Mouse (Mus musculus): ENCODE data around the gene Gm5294. TPM values are rescaled to one million over a fixed set of nuclear protein-coding genes. Genes with fewer than 3 reads are reported as not detected.

The Gm5294 gene
- polyA plus RNA-seq, 1 experiment, result not detected

- Histone ChIP-seq H3K36me3 (ENCODE audit: control insufficient read depth, insufficient read depth) (no peaks in the 10 kb centered on the region), H3K4me3 (no peak overlapping the region), H3K79me2 (ENCODE audit: control insufficient read depth, insufficient read depth) (no peaks in the 10 kb centered on the region), H3ac (ENCODE audit: control insufficient read depth, insufficient read length) (no peak overlapping the region), H3K27me3 (ENCODE audit: control insufficient read depth, insufficient read depth, insufficient read length) (no peaks in the 10 kb centered on the region), H3K4me2 (ENCODE audit: low read depth) (no peak overlapping the region)
- TF ChIP-seq SRF (IDR thresholded peaks at IDR 0.05; ENCODE audit: control insufficient read depth, insufficient read length, low read depth) (no peak), TCF12 (IDR thresholded peaks at IDR 0.05; ENCODE audit: insufficient read depth, poor library complexity, severe bottlenecking) (no peak), POLR2A (IDR thresholded peaks at IDR 0.05; ENCODE audit: insufficient read length, low read depth) (no peak), TCF3 (IDR thresholded peaks at IDR 0.05; ENCODE audit: insufficient read length, low read depth) (no peak), MYOG (IDR thresholded peaks at IDR 0.05; ENCODE audit: control insufficient read depth in 1 of 3, insufficient read depth in 1 of 3, insufficient read length in 2 of 3, low read depth in 2 of 3) (no peak), REST (IDR thresholded peaks at IDR 0.05; ENCODE audit: insufficient read depth, insufficient read length) (no peak), MAX (IDR thresholded peaks at IDR 0.05; ENCODE audit: low read depth) (no peak), MYOD1 (IDR thresholded peaks at IDR 0.05; ENCODE audit: control insufficient read depth in 1 of 3, insufficient read length in 2 of 3, low read depth in 2 of 3) (no peak), E2F4 (IDR thresholded peaks at IDR 0.05; ENCODE audit: insufficient read depth) (no peak), USF1 (IDR thresholded peaks at IDR 0.05; ENCODE audit: low read depth) (no peak), POLR2AphosphoS2 (IDR thresholded peaks at IDR 0.05; ENCODE audit: insufficient read length, low read depth) (no peak), CEBPB (IDR thresholded peaks at IDR 0.05; ENCODE audit: insufficient read depth, poor library complexity, severe bottlenecking) (no peak)
These were observed 13.5 kb downstream of the Gm5294 start for GRCm38 (mm10) chr5:138833406-138833805.

- Histone ChIP-seq H3ac (ENCODE audit: control insufficient read depth, insufficient read length) (no peak overlapping the region), H3K79me2 (ENCODE audit: control insufficient read depth, insufficient read depth) (no peaks in the 10 kb centered on the region), H3K36me3 (ENCODE audit: control insufficient read depth, insufficient read depth) (no peaks in the 10 kb centered on the region), H3K4me2 (ENCODE audit: low read depth) (no peak overlapping the region), H3K4me3 (no peak overlapping the region), H3K27me3 (ENCODE audit: control insufficient read depth, insufficient read depth, insufficient read length) (no peaks in the 10 kb centered on the region)
- TF ChIP-seq MAX (IDR thresholded peaks at IDR 0.05; ENCODE audit: low read depth) (no peak), REST (IDR thresholded peaks at IDR 0.05; ENCODE audit: insufficient read depth, insufficient read length) (no peak), MYOG (IDR thresholded peaks at IDR 0.05; ENCODE audit: control insufficient read depth in 1 of 3, insufficient read depth in 1 of 3, insufficient read length in 2 of 3, low read depth in 2 of 3) (no peak), POLR2AphosphoS2 (IDR thresholded peaks at IDR 0.05; ENCODE audit: insufficient read length, low read depth) (no peak), CEBPB (IDR thresholded peaks at IDR 0.05; ENCODE audit: insufficient read depth, poor library complexity, severe bottlenecking) (no peak), USF1 (IDR thresholded peaks at IDR 0.05; ENCODE audit: low read depth) (no peak), TCF3 (IDR thresholded peaks at IDR 0.05; ENCODE audit: insufficient read length, low read depth) (no peak), SRF (IDR thresholded peaks at IDR 0.05; ENCODE audit: control insufficient read depth, insufficient read length, low read depth) (no peak), TCF12 (IDR thresholded peaks at IDR 0.05; ENCODE audit: insufficient read depth, poor library complexity, severe bottlenecking) (no peak), MYOD1 (IDR thresholded peaks at IDR 0.05; ENCODE audit: control insufficient read depth in 1 of 3, insufficient read length in 2 of 3, low read depth in 2 of 3) (no peak), E2F4 (IDR thresholded peaks at IDR 0.05; ENCODE audit: insufficient read depth) (no peak), POLR2A (IDR thresholded peaks at IDR 0.05; ENCODE audit: insufficient read length, low read depth) (no peak)
These were observed 15.0 kb downstream of the Gm5294 start for GRCm38 (mm10) chr5:138834910-138835309.

GRCm38 (mm10) chr5:138840981-138841380, 21.1 kb downstream of the Gm5294 start:
- Histone ChIP-seq H3K4me3 (no peak overlapping the region), H3K36me3 (ENCODE audit: control insufficient read depth, insufficient read depth) (no peaks in the 10 kb centered on the region), H3ac (ENCODE audit: control insufficient read depth, insufficient read length) (no peak overlapping the region), H3K79me2 (ENCODE audit: control insufficient read depth, insufficient read depth) (no peaks in the 10 kb centered on the region), H3K4me2 (ENCODE audit: low read depth) (no peak overlapping the region), H3K27me3 (ENCODE audit: control insufficient read depth, insufficient read depth, insufficient read length) (no peaks in the 10 kb centered on the region)
- TF ChIP-seq MAX (IDR thresholded peaks at IDR 0.05; ENCODE audit: low read depth), result no peak
- no peak for TF ChIP-seq POLR2A (IDR thresholded peaks at IDR 0.05; ENCODE audit: insufficient read length, low read depth)
- no peak for TF ChIP-seq MYOG (IDR thresholded peaks at IDR 0.05; ENCODE audit: control insufficient read depth in 1 of 3, insufficient read depth in 1 of 3, insufficient read length in 2 of 3, low read depth in 2 of 3)
- TF ChIP-seq E2F4 (IDR thresholded peaks at IDR 0.05; ENCODE audit: insufficient read depth), result no peak
- TF ChIP-seq TCF12 (IDR thresholded peaks at IDR 0.05; ENCODE audit: insufficient read depth, poor library complexity, severe bottlenecking), result no peak
- TF ChIP-seq REST (IDR thresholded peaks at IDR 0.05; ENCODE audit: insufficient read depth, insufficient read length), result no peak
- no peak for TF ChIP-seq USF1 (IDR thresholded peaks at IDR 0.05; ENCODE audit: low read depth)
- TF ChIP-seq CEBPB (IDR thresholded peaks at IDR 0.05; ENCODE audit: insufficient read depth, poor library complexity, severe bottlenecking), result no peak
- TF ChIP-seq TCF3 (IDR thresholded peaks at IDR 0.05; ENCODE audit: insufficient read length, low read depth), result no peak
- TF ChIP-seq SRF (IDR thresholded peaks at IDR 0.05; ENCODE audit: control insufficient read depth, insufficient read length, low read depth), result no peak

- Histone ChIP-seq H3K36me3 (ENCODE audit: control insufficient read depth, insufficient read depth) (no peaks in the 10 kb centered on the region), H3K4me3 (no peak overlapping the region), H3K4me2 (ENCODE audit: low read depth) (no peak overlapping the region), H3K27me3 (ENCODE audit: control insufficient read depth, insufficient read depth, insufficient read length) (no peaks in the 10 kb centered on the region), H3K79me2 (ENCODE audit: control insufficient read depth, insufficient read depth) (no peaks in the 10 kb centered on the region), H3ac (ENCODE audit: control insufficient read depth, insufficient read length) (no peak overlapping the region)
- TF ChIP-seq REST (IDR thresholded peaks at IDR 0.05; ENCODE audit: insufficient read depth, insufficient read length) (no peak), USF1 (IDR thresholded peaks at IDR 0.05; ENCODE audit: low read depth) (no peak), CEBPB (IDR thresholded peaks at IDR 0.05; ENCODE audit: insufficient read depth, poor library complexity, severe bottlenecking) (no peak), MYOG (IDR thresholded peaks at IDR 0.05; ENCODE audit: control insufficient read depth in 1 of 3, insufficient read depth in 1 of 3, insufficient read length in 2 of 3, low read depth in 2 of 3) (no peak), POLR2A (IDR thresholded peaks at IDR 0.05; ENCODE audit: insufficient read length, low read depth) (no peak), MYOD1 (IDR thresholded peaks at IDR 0.05; ENCODE audit: control insufficient read depth in 1 of 3, insufficient read length in 2 of 3, low read depth in 2 of 3) (no peak)
These were observed 23.4 kb downstream of the Gm5294 start for GRCm38 (mm10) chr5:138843168-138843824.

Data from myocyte (in vitro differentiated cells).